Mouse (Mus musculus): ENCODE results near the gene Sh2b1.

- TF ChIP-seq POLR2A (IDR thresholded peaks at IDR 0.05; ENCODE audit: insufficient read depth, low read length) = no peak
- no peak for TF ChIP-seq CTCF (IDR thresholded peaks at IDR 0.05; ENCODE audit: low read depth, low read length)
- TF ChIP-seq EP300 (IDR thresholded peaks at IDR 0.05; ENCODE audit: insufficient read depth, low read depth, low read length) = no peak
Observed at GRCm38 (mm10) chr7:126424161-126424560, 51.1 kb downstream of the Sh2b1 start.

Measured in ES-Bruce4 (cell line).